Mouse (Mus musculus): ENCODE measurements around the gene Olfr667. TPM values are rescaled to one million over a fixed set of nuclear protein-coding genes. Genes with fewer than 3 reads are reported as not detected.

Olfr667 gene
- polyA plus RNA-seq (2014; fragmentation: Illumina TruSeq; extraction: RNeasy Lipid Tissue Mini Kit (QIAGEN cat#74804); ENCODE audit: low read depth, low replicate concordance), result not detected

DNA sequence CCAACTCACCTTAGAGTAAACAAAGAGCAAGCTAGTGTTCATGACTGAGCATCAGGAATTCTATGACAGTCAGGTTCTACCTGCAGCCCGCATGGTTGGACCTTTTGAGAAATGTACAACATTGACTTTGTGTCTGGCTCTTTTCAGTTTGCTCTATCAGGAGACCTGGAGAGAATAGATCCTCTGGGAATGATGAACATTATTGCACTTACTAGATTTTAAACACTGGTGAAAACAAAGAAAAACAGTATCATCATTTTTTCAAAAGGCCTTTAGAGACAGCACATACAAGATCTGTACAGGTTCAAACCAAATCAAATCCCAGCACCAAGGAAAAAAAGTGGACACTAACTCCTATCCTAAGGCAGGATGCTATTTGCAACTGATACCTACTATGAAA is at the start of gene Olfr667:
TSS of gene Olfr667 (minus strand) at position 101 of the 400 bp plus-strand sequence.

DNA sequence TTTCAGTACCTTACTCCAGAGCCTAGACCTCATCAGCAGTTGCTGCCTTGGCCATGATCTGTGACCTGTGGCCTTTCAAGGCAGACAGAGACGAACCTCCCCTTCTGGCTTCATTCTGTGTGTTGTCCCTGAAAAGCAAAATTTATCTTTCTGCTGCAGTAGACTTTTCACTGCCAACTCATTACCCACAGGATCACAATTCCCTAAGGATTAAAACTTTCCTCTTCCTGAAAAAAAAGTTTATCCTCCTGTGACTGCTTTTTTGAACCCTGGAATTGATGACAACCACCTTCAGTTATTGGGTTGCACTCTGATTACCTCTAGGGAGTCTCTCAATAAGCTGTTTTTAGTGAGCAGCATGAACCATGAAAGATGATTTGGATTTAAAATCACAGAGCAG is 41.2 kb upstream of the Olfr667 start, which contains the start of gene Olfr670:
TSS of gene Olfr670 (minus strand) at position 101 of the 400 bp plus-strand sequence.

DNA sequence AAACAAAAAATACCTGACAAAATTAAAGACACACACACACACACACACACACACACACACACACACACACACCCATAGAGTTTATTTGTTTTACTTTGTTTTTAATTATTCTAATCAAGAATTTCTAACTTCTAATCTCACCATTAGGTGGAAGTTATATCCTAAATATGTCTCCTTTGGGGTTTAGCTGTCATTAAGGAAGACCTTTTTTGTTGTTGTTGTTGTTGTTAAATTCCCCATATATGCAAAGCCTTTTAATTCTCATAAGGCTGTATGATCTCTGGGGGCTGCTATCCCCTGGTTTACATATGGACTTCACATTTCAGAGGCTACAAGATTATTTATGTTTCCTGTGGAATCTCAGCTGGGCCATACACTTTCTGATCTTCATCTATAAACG is 12.7 kb upstream of the Olfr667 start, which contains the start of gene Olfr669:
TSS of gene Olfr669 (plus strand) at position 301 of the 400 bp plus-strand sequence.

DNA sequence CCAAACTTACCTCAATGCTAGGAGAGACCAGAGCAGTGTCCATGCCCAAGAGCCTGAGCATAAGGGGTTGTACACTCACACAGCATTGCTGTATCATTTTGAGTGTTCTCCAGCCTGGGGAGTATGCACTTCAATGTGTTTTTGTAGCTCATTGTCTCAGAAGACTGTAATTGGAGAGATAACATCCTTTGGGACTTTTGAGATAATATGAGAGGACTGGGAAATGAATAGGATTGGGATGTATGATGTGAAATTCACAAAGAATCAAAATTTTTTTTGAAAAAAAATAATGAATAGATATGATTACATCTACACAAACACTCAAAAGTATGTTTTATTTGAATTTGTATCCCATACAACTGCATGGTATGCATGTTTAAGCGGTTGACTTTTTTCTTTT is 6.7 kb upstream of the Olfr667 start, which contains the start of gene Olfr668:
TSS of gene Olfr668 (minus strand) at position 101 of the 400 bp plus-strand sequence.

DNA sequence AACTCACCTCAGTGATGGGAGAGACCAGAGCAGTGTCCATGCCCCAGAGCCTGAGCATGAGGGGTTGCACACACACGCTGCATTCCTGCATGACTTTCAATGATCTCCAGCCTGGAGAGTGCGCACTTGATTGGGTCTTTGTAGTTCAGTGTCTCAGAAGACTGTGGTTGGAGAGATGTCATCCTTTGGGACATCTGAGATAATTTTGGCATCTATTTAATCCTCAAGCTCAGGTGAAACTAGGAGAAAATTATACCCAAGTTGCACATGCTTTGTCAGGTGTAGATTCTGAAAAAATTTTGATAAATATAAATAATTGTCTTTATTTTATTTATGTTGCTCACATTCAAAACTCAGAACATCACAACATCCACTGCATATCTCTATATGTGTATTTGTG is 25.4 kb downstream of the Olfr667 start, which contains the start of gene Olfr666:
TSS of gene Olfr666 (minus strand) at position 101 of the 400 bp plus-strand sequence.

DNA sequence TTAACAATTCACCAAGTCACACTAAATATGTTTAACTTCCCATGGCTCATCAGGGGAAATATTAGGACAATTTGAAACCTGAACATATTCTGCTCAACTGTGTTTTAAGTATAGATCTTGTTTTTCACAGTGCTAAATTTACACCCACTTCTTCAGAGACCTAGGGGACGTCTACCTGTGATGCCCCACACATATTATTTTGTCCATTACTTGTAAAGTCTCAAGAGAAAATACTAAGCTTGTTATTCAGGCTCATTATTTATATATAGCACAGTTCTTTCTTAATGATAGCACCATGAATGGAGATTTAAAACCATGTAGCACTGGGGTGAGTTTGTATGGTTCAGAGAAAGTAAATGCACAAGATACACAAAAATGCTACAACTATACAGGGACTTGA is 43.6 kb downstream of the Olfr667 start, which contains the start of gene Olfr665:
TSS of gene Olfr665 (plus strand) at position 301 of the 400 bp plus-strand sequence.

Other genes with a start within 250 kb of the Olfr667 start
- not detected for gene Olfr661, start 235.0 kb downstream of the Olfr667 start, polyA plus RNA-seq (2014; fragmentation: Illumina TruSeq; extraction: RNeasy Lipid Tissue Mini Kit (QIAGEN cat#74804); ENCODE audit: low read depth, low replicate concordance)
- not detected for gene Usp17le, start 144.0 kb downstream of the Olfr667 start, polyA plus RNA-seq (2014; fragmentation: Illumina TruSeq; extraction: RNeasy Lipid Tissue Mini Kit (QIAGEN cat#74804); ENCODE audit: low read depth, low replicate concordance)
- gene Usp17lb, start 78.9 kb downstream of the Olfr667 start, polyA plus RNA-seq (2014; fragmentation: Illumina TruSeq; extraction: RNeasy Lipid Tissue Mini Kit (QIAGEN cat#74804); ENCODE audit: low read depth, low replicate concordance), result not detected
- gene Usp17la, start 64.5 kb downstream of the Olfr667 start, polyA plus RNA-seq (2014; fragmentation: Illumina TruSeq; extraction: RNeasy Lipid Tissue Mini Kit (QIAGEN cat#74804); ENCODE audit: low read depth, low replicate concordance), result not detected
- gene Olfr665, start 43.5 kb downstream of the Olfr667 start, polyA plus RNA-seq (2014; fragmentation: Illumina TruSeq; extraction: RNeasy Lipid Tissue Mini Kit (QIAGEN cat#74804); ENCODE audit: low read depth, low replicate concordance), result not detected
- not detected for gene Olfr666, start 25.5 kb downstream of the Olfr667 start, polyA plus RNA-seq (2014; fragmentation: Illumina TruSeq; extraction: RNeasy Lipid Tissue Mini Kit (QIAGEN cat#74804); ENCODE audit: low read depth, low replicate concordance)
- gene Olfr668, start 6.6 kb upstream of the Olfr667 start, polyA plus RNA-seq (2014; fragmentation: Illumina TruSeq; extraction: RNeasy Lipid Tissue Mini Kit (QIAGEN cat#74804); ENCODE audit: low read depth, low replicate concordance), result not detected
- gene Olfr669, start 12.8 kb upstream of the Olfr667 start, polyA plus RNA-seq (2014; fragmentation: Illumina TruSeq; extraction: RNeasy Lipid Tissue Mini Kit (QIAGEN cat#74804); ENCODE audit: low read depth, low replicate concordance), result not detected
- gene Olfr670, start 41.1 kb upstream of the Olfr667 start, polyA plus RNA-seq (2014; fragmentation: Illumina TruSeq; extraction: RNeasy Lipid Tissue Mini Kit (QIAGEN cat#74804); ENCODE audit: low read depth, low replicate concordance), result not detected
- gene Olfr671, start 57.6 kb upstream of the Olfr667 start, polyA plus RNA-seq (2014; fragmentation: Illumina TruSeq; extraction: RNeasy Lipid Tissue Mini Kit (QIAGEN cat#74804); ENCODE audit: low read depth, low replicate concordance), result not detected
- not detected for gene Olfr672, start 80.5 kb upstream of the Olfr667 start, polyA plus RNA-seq (2014; fragmentation: Illumina TruSeq; extraction: RNeasy Lipid Tissue Mini Kit (QIAGEN cat#74804); ENCODE audit: low read depth, low replicate concordance)
- not detected for gene Olfr675, start 107.0 kb upstream of the Olfr667 start, polyA plus RNA-seq (2014; fragmentation: Illumina TruSeq; extraction: RNeasy Lipid Tissue Mini Kit (QIAGEN cat#74804); ENCODE audit: low read depth, low replicate concordance)
- not detected for gene Olfr676, start 111.2 kb upstream of the Olfr667 start, polyA plus RNA-seq (2014; fragmentation: Illumina TruSeq; extraction: RNeasy Lipid Tissue Mini Kit (QIAGEN cat#74804); ENCODE audit: low read depth, low replicate concordance)
- gene Olfr677, start 129.9 kb upstream of the Olfr667 start, polyA plus RNA-seq (2014; fragmentation: Illumina TruSeq; extraction: RNeasy Lipid Tissue Mini Kit (QIAGEN cat#74804); ENCODE audit: low read depth, low replicate concordance), result not detected
- not detected for gene Olfr678, start 143.0 kb upstream of the Olfr667 start, polyA plus RNA-seq (2014; fragmentation: Illumina TruSeq; extraction: RNeasy Lipid Tissue Mini Kit (QIAGEN cat#74804); ENCODE audit: low read depth, low replicate concordance)
- not detected for gene Olfr679, start 159.7 kb upstream of the Olfr667 start, polyA plus RNA-seq (2014; fragmentation: Illumina TruSeq; extraction: RNeasy Lipid Tissue Mini Kit (QIAGEN cat#74804); ENCODE audit: low read depth, low replicate concordance)
- not detected for gene Olfr680-ps1, start 171.3 kb upstream of the Olfr667 start, polyA plus RNA-seq (2014; fragmentation: Illumina TruSeq; extraction: RNeasy Lipid Tissue Mini Kit (QIAGEN cat#74804); ENCODE audit: low read depth, low replicate concordance)
- gene Olfr681, start 195.4 kb upstream of the Olfr667 start, polyA plus RNA-seq (2014; fragmentation: Illumina TruSeq; extraction: RNeasy Lipid Tissue Mini Kit (QIAGEN cat#74804); ENCODE audit: low read depth, low replicate concordance), result not detected
- not detected for gene Olfr683, start 225.5 kb upstream of the Olfr667 start, polyA plus RNA-seq (2014; fragmentation: Illumina TruSeq; extraction: RNeasy Lipid Tissue Mini Kit (QIAGEN cat#74804); ENCODE audit: low read depth, low replicate concordance)
- not detected for gene Olfr684, start 242.2 kb upstream of the Olfr667 start, polyA plus RNA-seq (2014; fragmentation: Illumina TruSeq; extraction: RNeasy Lipid Tissue Mini Kit (QIAGEN cat#74804); ENCODE audit: low read depth, low replicate concordance)